Mouse (Mus musculus) CH12.LX (cell line): ENCODE measurements around the gene Alpk1. TPM values are rescaled to one million over a fixed set of nuclear protein-coding genes. Genes with fewer than 3 reads are reported as not detected.

Experiments used
- DNase-seq: peaks from one replicate; pipeline ENCODE4 v3.0.0-alpha.2; 2013; ENCODE audit errors: extremely low read depth
- H3K27ac ChIP-seq: 2 replicates; pipeline ENCODE4 v1.5.1; 2012; ENCODE audit warnings: low read depth, mild to moderate bottlenecking, control low read depth, moderate library complexity; ENCODE audit not compliant: insufficient read depth
- H3K27me3 ChIP-seq: replicated peaks from 2 replicates; pipeline ENCODE3; 2012; ENCODE audit warnings: inconsistent platforms
- H3K36me3 ChIP-seq, 2 experiments: replicated peaks in 1 of 2; 2 replicates each; pipeline versions ENCODE3 to v1.6.1; 2012; ENCODE audit warnings: inconsistent platforms in 1 of 2, low read length in 1 of 2, mild to moderate bottlenecking in 1 of 2, mixed read lengths in 1 of 2, moderate library complexity in 1 of 2; ENCODE audit not compliant: control insufficient read depth in 1 of 2, insufficient read depth in 1 of 2
- H3K4me1 ChIP-seq, 2 experiments: 2 replicates each; pipeline ENCODE4 v1.6.1; 2012; ENCODE audit warnings: inconsistent platforms in 1 of 2, moderate library complexity in 1 of 2; ENCODE audit not compliant: insufficient read depth in 2 of 2, control insufficient read depth in 1 of 2
- H3K4me2 ChIP-seq: 2 replicates; pipeline ENCODE4 v1.6.1; 2012; ENCODE audit warnings: low read depth, mild to moderate bottlenecking, control low read depth; ENCODE audit not compliant: poor library complexity, insufficient read depth, severe bottlenecking
- H3K4me3 ChIP-seq, 3 experiments: fragments of 150-350 bp in 1 of 3; sonication (generic) in 1 of 3; replicated peaks in 1 of 3; 2 replicates each; pipeline versions ENCODE3 to v1.5.1; 2011 to 2012; ENCODE audit warnings: low read depth in 2 of 3, low read length in 2 of 3, mild to moderate bottlenecking in 2 of 3, moderate library complexity in 2 of 3, control low read depth in 1 of 3, improper control_type of control experiment in 1 of 3, inconsistent platforms in 1 of 3, mixed read lengths in 1 of 3; ENCODE audit not compliant: poor library complexity in 1 of 3
- H3K79me2 ChIP-seq: replicated peaks from 2 replicates; pipeline ENCODE4 v1.6.1; 2012; ENCODE audit warnings: mild to moderate bottlenecking, moderate library complexity; ENCODE audit not compliant: control insufficient read depth, poor library complexity, insufficient read depth, severe bottlenecking; ENCODE audit errors: extremely low read depth
- H3K9ac ChIP-seq: 2 replicates; pipeline ENCODE4 v1.6.1; 2012; ENCODE audit warnings: low read depth, mild to moderate bottlenecking, control low read depth, moderate library complexity; ENCODE audit not compliant: insufficient read depth
- H3K9me3 ChIP-seq: replicated peaks from 2 replicates; pipeline ENCODE3; 2012; ENCODE audit warnings: low read length, inconsistent platforms, mixed read lengths
- CHD1 ChIP-seq: IDR thresholded peaks from 2 replicates; pipeline ENCODE4 v1.6.1; 2012; ENCODE audit warnings: low read depth, low read length, improper control_type of control experiment, inconsistent platforms
- E2F4 ChIP-seq: IDR thresholded peaks from 2 replicates; pipeline ENCODE4 v1.6.1; 2011; ENCODE audit warnings: low read depth, low read length, improper control_type of control experiment; ENCODE audit not compliant: insufficient replicate concordance
- EP300 ChIP-seq: IDR thresholded peaks from 2 replicates; pipeline ENCODE4 v1.6.1; 2011; ENCODE audit warnings: low read length, improper control_type of control experiment
- ETS1 ChIP-seq: conservative IDR thresholded peaks from 2 replicates; pipeline ENCODE4 v1.6.1; 2012; ENCODE audit warnings: low read depth, mild to moderate bottlenecking, inconsistent platforms, low read length, improper control_type of control experiment, moderate library complexity
- GABPA ChIP-seq: IDR thresholded peaks from 2 replicates; pipeline ENCODE4 v1.6.1; 2012; ENCODE audit warnings: low read depth, low read length, improper control_type of control experiment, inconsistent platforms; ENCODE audit not compliant: insufficient replicate concordance
- HCFC1 ChIP-seq: IDR thresholded peaks from 2 replicates; pipeline ENCODE4 v1.6.1; 2012; ENCODE audit warnings: low read depth, mild to moderate bottlenecking, inconsistent platforms, low read length, improper control_type of control experiment
- JUN ChIP-seq: IDR thresholded peaks from 2 replicates; pipeline ENCODE4 v1.6.1; 2011; ENCODE audit warnings: low read depth, mild to moderate bottlenecking, low read length, improper control_type of control experiment, moderate library complexity; ENCODE audit not compliant: insufficient read depth
- MAFK ChIP-seq: IDR thresholded peaks from 2 replicates; pipeline ENCODE4 v1.6.1; 2011; ENCODE audit warnings: low read length, improper control_type of control experiment; ENCODE audit not compliant: insufficient replicate concordance
- MAZ ChIP-seq: IDR thresholded peaks from 2 replicates; pipeline ENCODE4 v1.6.1; 2012; ENCODE audit warnings: low read depth, mild to moderate bottlenecking, inconsistent platforms, low read length, improper control_type of control experiment, moderate library complexity
- MEF2A ChIP-seq: IDR thresholded peaks from 2 replicates; pipeline ENCODE4 v1.6.1; 2014; ENCODE audit warnings: low read depth, mild to moderate bottlenecking, inconsistent platforms, low read length, improper control_type of control experiment, borderline replicate concordance
- MXI1 ChIP-seq: IDR thresholded peaks from 2 replicates; pipeline ENCODE4 v1.6.1; 2011; ENCODE audit warnings: mild to moderate bottlenecking, low read depth, low read length, improper control_type of control experiment
- NELFE ChIP-seq: IDR thresholded peaks from 2 replicates; pipeline ENCODE4 v1.6.1; 2011; ENCODE audit warnings: low read depth, low read length, improper control_type of control experiment
- NRF1 ChIP-seq: IDR thresholded peaks from 2 replicates; pipeline ENCODE4 v1.6.1; 2014; ENCODE audit warnings: low read depth, mild to moderate bottlenecking, inconsistent platforms, low read length, improper control_type of control experiment, moderate library complexity
- PAX5 ChIP-seq: IDR thresholded peaks from 2 replicates; pipeline ENCODE4 v1.6.1; 2012; ENCODE audit warnings: low read length, inconsistent platforms, mixed read lengths
- POLR2AphosphoS2 ChIP-seq: IDR thresholded peaks from 2 replicates; pipeline ENCODE4 v1.6.1; 2011; ENCODE audit warnings: low read depth, low read length, improper control_type of control experiment
- RAD21 ChIP-seq: IDR thresholded peaks from 2 replicates; pipeline ENCODE4 v1.6.1; 2011; ENCODE audit warnings: low read depth, mild to moderate bottlenecking, low read length, improper control_type of control experiment, moderate library complexity
- RCOR1 ChIP-seq: conservative IDR thresholded peaks from 2 replicates; pipeline ENCODE4 v1.6.1; 2012; ENCODE audit warnings: low read depth, mild to moderate bottlenecking, inconsistent platforms, low read length, improper control_type of control experiment
- SIN3A ChIP-seq: IDR thresholded peaks from 2 replicates; pipeline ENCODE4 v1.6.1; 2012; ENCODE audit warnings: low read length, improper control_type of control experiment, inconsistent platforms
- SMC3 ChIP-seq: IDR thresholded peaks from 2 replicates; pipeline ENCODE4 v1.6.1; 2011; ENCODE audit warnings: low read depth, low read length, improper control_type of control experiment
- USF1 ChIP-seq: IDR thresholded peaks from 2 replicates; pipeline ENCODE4 v1.6.1; 2014; ENCODE audit warnings: low read depth, mild to moderate bottlenecking, inconsistent platforms, low read length, improper control_type of control experiment
- USF2 ChIP-seq: conservative IDR thresholded peaks from 2 replicates; pipeline ENCODE4 v1.6.1; 2011; ENCODE audit warnings: low read depth, low read length, improper control_type of control experiment
- ZKSCAN1 ChIP-seq: IDR thresholded peaks from 2 replicates; pipeline ENCODE4 v1.6.1; 2012; ENCODE audit warnings: low read depth, inconsistent platforms, low read length, improper control_type of control experiment, borderline replicate concordance
- ZMIZ1 ChIP-seq: IDR thresholded peaks from 2 replicates; pipeline ENCODE4 v1.6.1; 2012; ENCODE audit warnings: low read depth, mild to moderate bottlenecking, inconsistent platforms, low read length, improper control_type of control experiment
- dilution Hi-C: fragments of 300-500 bp; cut with MboI; formaldehyde crosslinking; loops from 2 replicates; pipeline ENCODE4 v1.14.3; 2020; ENCODE audit warnings: low sequenced_read_pairs; ENCODE audit not compliant: extremely low pct_unique_long_range_greater_than_20kb, extremely low pct_ligation_motif_present
- in situ Hi-C: fragments of 300-500 bp; cut with MboI; formaldehyde crosslinking; loops from 3 replicates; pipeline ENCODE4 v1.14.3; 2019; ENCODE audit warnings: low sequenced_read_pairs, low pct_ligation_motif_present, low pct_unique_long_range_greater_than_20kb, mixed read lengths
- polyA plus RNA-seq: library from polyadenylated mRNA; unstranded; fragments of >175 nt; gene quantifications from 2 replicates; pipeline ENCODE4 v1.2.1, GENCODE M21; 2012; ENCODE audit warnings: low read depth; ENCODE audit not compliant: insufficient read length
- total RNA-seq, 2 experiments: library from RNA; depleted of rRNA; stranded (reverse); fragments of 300-350 nt in 1 of 2; fragments of >200 nt in 1 of 2; gene quantifications; 2 replicates each; pipeline ENCODE4 v1.2.3; 2012 to 2014

Alpk1 gene
- total and polyA plus RNA-seq, 3 experiments, result 1.4 to 1.8 (median 1.5) TPM

GRCm38 (mm10) chr3:127737876-127738275 is 42.5 kb downstream of the Alpk1 start:
- Histone ChIP-seq H3K9me3 (peaks cover 3% of the 10 kb centered on the region), H3K79me2 (no peaks in the 10 kb centered on the region), H3K4me2 (no peak overlapping the region), H3K4me3 (no peak overlapping the region), H3K27ac (no peak overlapping the region), H3K9ac (no peak overlapping the region), H3K4me1 (peaks cover 0 to 4% of the 10 kb centered on the region in 2 experiments; a peak in 2 of 4 replicates), H3K27me3 (no peaks in the 10 kb centered on the region), H3K36me3 (no peaks in the 10 kb centered on the region)
- TF ChIP-seq EP300, result no peak
- no peak for TF ChIP-seq NELFE
- no peak for TF ChIP-seq GABPA
- TF ChIP-seq ETS1, result no peak
- TF ChIP-seq MAZ, result no peak
- no peak for TF ChIP-seq USF1
- TF ChIP-seq JUN, result no peak
- TF ChIP-seq RCOR1, result no peak
- TF ChIP-seq E2F4, result no peak
- no peak for TF ChIP-seq POLR2AphosphoS2
- no peak for TF ChIP-seq SIN3A
- TF ChIP-seq HCFC1, result no peak
- TF ChIP-seq MXI1, result no peak
- TF ChIP-seq ZMIZ1, result no peak
- no peak for TF ChIP-seq RAD21
- TF ChIP-seq MEF2A, result no peak
- no peak for TF ChIP-seq SMC3
- no peak for TF ChIP-seq ZKSCAN1
- TF ChIP-seq USF2, result no peak
- no peak for TF ChIP-seq CHD1
- dilution Hi-C loops, result no loop called here
- in situ Hi-C loops, result loop anchor here (25.0 kb wide), 2 partner anchors 101 to 276 kb away; partner anchors contain the start of gene Neurog2
- no peak for DNase-seq

DNA sequence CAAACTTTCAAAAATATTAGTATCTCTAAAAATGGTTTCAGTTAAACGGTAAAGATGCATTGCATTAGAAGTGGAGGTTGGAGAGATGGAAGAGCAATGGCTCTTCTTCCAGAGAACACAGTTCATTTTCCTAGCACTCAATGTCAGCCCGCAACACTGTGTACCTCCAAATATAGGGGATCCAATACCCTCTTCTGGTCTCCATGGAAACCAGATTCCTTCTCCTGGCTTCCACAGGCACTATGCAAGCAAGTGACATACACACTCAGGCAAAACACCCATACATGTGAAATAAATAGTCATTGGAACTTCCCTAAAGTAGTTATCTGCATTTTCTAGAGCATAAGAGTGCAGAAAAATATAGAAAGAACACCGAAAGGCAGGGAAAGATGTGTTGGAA is 44.9 kb downstream of the Alpk1 start:
- H3K4me2 ChIP-seq, result no peak overlapping the region
- in situ Hi-C loops, result loop anchor here (25.0 kb wide), 2 partner anchors 98 to 273 kb away; partner anchors contain the start of gene Neurog2

More for the DNA sequence above, 44.9 kb downstream of the Alpk1 start:
- no peak overlapping the region for H3K4me3 ChIP-seq
- H3K27ac ChIP-seq, result no peak overlapping the region
- H3K9me3 ChIP-seq, result no peaks in the 10 kb centered on the region
- dilution Hi-C loops, result no loop called here
- no peak overlapping the region for H3K9ac ChIP-seq
- peaks cover 3 to 19% of the 10 kb centered on the region in 2 experiments for H3K4me1 ChIP-seq
- DNase-seq, result no peak
- no peaks in the 10 kb centered on the region for H3K27me3 ChIP-seq
- H3K36me3 ChIP-seq, result no peaks in the 10 kb centered on the region
- H3K79me2 ChIP-seq, result no peaks in the 10 kb centered on the region
- TF ChIP-seq NRF1 (no peak), MAFK (no peak), RAD21 (no peak), PAX5 (no peak), SMC3 (no peak)
